Mouse (Mus musculus): ENCODE results near the gene Lhfpl2. TPM values are rescaled to one million over a fixed set of nuclear protein-coding genes. Genes with fewer than 3 reads are reported as not detected.

The Lhfpl2 gene
- polyA plus RNA-seq, 1 experiment from 2014 or later: 24.7 TPM

DNA sequence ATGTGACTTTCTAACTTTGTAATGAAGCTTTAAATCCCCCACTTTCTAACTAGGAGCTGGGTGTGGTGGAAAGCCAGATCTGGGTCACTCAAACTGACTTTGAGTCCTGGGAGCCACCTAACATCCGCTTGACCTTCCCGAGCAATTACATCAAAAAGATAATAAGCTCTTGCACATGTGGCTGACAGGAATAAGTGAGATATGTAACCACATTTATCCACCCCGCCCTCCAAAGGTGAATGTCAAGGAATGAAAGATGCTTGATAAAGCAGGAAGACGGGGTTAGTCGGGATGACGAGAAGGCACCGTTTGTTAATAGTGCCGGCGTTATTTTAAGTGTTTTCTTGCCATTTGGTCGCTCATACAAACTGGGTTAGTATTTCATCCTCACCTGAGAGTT lies 41.5 kb downstream of the Lhfpl2 start:
- ATAC-seq (replicated peaks; ENCODE audit: low FRiP score) (no peak), DNase-seq (ENCODE audit: low spot score) (no peak)
- no peaks in the 10 kb centered on the region for H3K4me1 ChIP-seq (replicated peaks; ENCODE audit: control insufficient read depth, insufficient read depth, low read length)
- H3K36me3 ChIP-seq (ENCODE audit: control insufficient read depth, insufficient read depth, low read length): no peaks in the 10 kb centered on the region
- H3K4me3 ChIP-seq (ENCODE audit: low read depth, low read length): no peak overlapping the region
- no peaks in the 10 kb centered on the region for H3K9me3 ChIP-seq (ENCODE audit: control insufficient read depth, low read length)
- no peak overlapping the region for H3K9ac ChIP-seq (ENCODE audit: low read length)
- no peak overlapping the region for H3K27ac ChIP-seq (ENCODE audit: low read depth, low read length)
- no peak overlapping the region for H3K4me2 ChIP-seq (ENCODE audit: low read depth, low read length, severe bottlenecking)
- no peaks in the 10 kb centered on the region for H3K27me3 ChIP-seq (ENCODE audit: control insufficient read depth, insufficient read depth, low read length)
- WGBS: 92% methylated on average over 10 of the region's 10 CpGs

DNA sequence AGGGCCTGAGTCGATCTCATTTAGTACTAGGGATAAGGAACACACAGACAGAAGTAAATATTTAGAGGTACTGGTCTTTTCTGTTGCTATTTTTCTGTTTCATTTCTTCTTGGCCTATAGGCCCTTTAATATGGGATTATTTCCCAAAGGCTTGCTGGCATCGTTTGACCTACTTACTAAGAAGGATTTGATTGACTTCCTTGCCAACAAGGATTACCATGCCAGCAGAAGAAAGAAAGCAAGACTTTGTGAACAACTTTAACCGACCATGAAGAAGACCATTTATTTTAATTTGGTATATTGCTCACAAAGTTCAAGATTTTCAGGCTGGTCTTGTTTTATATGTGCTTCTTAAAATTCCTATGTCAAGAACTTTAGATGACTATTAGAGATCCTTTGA lies 42.8 kb downstream of the Lhfpl2 start:
- ATAC-seq (replicated peaks; ENCODE audit: low FRiP score): no peak
- no peaks in the 10 kb centered on the region for H3K27me3 ChIP-seq (ENCODE audit: control insufficient read depth, insufficient read depth, low read length)
- DNase-seq (ENCODE audit: low spot score): no peak
- H3K9me3 ChIP-seq (ENCODE audit: control insufficient read depth, low read length): no peaks in the 10 kb centered on the region
- no peak overlapping the region for H3K9ac ChIP-seq (ENCODE audit: low read length)
- H3K27ac ChIP-seq (ENCODE audit: low read depth, low read length): no peak overlapping the region
- H3K4me3 ChIP-seq (ENCODE audit: low read depth, low read length): no peak overlapping the region
- H3K4me2 ChIP-seq (ENCODE audit: low read depth, low read length, severe bottlenecking): no peak overlapping the region
- H3K36me3 ChIP-seq (ENCODE audit: control insufficient read depth, insufficient read depth, low read length): no peaks in the 10 kb centered on the region
- H3K4me1 ChIP-seq (replicated peaks; ENCODE audit: control insufficient read depth, insufficient read depth, low read length): no peaks in the 10 kb centered on the region
- WGBS: 75% methylated on average over 3 of the region's 3 CpGs

DNA sequence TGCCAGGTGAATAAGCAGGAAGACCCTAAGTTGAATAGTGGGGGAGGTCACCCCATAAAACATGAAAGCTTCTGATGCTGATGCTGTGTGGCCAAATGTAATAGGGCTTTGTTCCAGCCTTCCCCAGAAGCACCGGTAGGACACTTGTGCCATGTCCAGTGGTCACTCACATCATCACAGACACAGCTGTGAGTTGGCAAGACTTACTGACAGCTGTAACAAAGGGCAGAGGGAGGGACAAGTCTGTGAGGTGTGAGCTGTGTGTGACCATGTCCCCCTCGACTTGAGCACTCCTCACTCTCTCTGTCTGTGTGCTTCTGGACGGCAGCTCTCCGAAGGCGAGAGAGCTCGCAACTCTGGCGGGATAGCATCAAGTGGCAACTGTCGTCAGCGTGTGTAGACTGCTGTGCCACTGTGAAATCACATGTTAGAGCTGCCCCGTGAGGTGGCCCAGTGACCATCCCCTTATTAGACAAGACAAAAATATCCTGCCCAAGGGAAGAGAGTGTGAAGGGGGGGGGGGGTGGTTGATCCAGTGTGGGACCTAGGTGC lies 43.5 kb downstream of the Lhfpl2 start:
- H3K27ac ChIP-seq (ENCODE audit: low read depth, low read length): no peak overlapping the region
- DNase-seq (ENCODE audit: low spot score) (no peak), ATAC-seq (replicated peaks; ENCODE audit: low FRiP score) (no peak)
- H3K36me3 ChIP-seq (ENCODE audit: control insufficient read depth, insufficient read depth, low read length): no peaks in the 10 kb centered on the region
- H3K27me3 ChIP-seq (ENCODE audit: control insufficient read depth, insufficient read depth, low read length): no peaks in the 10 kb centered on the region
- H3K9ac ChIP-seq (ENCODE audit: low read length): no peak overlapping the region
- H3K4me1 ChIP-seq (replicated peaks; ENCODE audit: control insufficient read depth, insufficient read depth, low read length): no peaks in the 10 kb centered on the region
- no peak overlapping the region for H3K4me3 ChIP-seq (ENCODE audit: low read depth, low read length)
- 85% methylated on average over 10 of the region's 10 CpGs for WGBS
- H3K9me3 ChIP-seq (ENCODE audit: control insufficient read depth, low read length): no peaks in the 10 kb centered on the region
- H3K4me2 ChIP-seq (ENCODE audit: low read depth, low read length, severe bottlenecking): no peak overlapping the region

DNA sequence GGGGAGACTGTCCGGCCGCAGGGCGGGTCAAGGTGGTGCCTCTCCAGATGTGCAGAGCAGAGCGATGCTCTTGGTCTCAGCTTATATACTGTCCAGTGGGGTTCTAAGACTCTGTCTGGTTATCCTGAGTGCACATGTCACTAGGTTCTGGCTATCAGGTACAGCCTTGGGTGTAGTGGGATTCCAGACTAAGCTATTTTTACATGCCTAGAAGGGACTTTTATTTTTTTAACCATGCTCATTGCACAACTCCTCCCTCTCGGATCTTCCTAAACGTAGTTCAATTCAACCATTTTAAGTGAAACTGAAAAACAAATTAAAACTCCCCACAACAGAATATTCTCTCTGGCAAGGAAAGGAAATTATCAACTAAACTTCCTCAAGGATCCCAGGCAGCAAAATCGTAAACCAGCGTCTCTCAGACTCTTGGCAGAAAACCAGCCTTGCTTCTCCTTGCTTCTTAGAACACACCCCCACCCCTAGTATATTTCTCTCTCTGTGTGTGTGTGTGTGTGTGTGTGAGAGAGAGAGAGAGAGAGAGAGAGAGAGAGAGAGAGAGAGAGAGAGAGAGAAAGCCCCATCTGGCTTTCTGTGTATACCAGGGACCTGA lies 47.4 kb downstream of the Lhfpl2 start:
- no peak overlapping the region for H3K27ac ChIP-seq (ENCODE audit: low read depth, low read length)
- no peaks in the 10 kb centered on the region for H3K27me3 ChIP-seq (ENCODE audit: control insufficient read depth, insufficient read depth, low read length)
- H3K4me3 ChIP-seq (ENCODE audit: low read depth, low read length): no peak overlapping the region
- WGBS: 89% methylated on average over 8 of the region's 8 CpGs
- H3K9me3 ChIP-seq (ENCODE audit: control insufficient read depth, low read length): no peaks in the 10 kb centered on the region
- H3K4me1 ChIP-seq (replicated peaks; ENCODE audit: control insufficient read depth, insufficient read depth, low read length): no peaks in the 10 kb centered on the region
- ATAC-seq (replicated peaks; ENCODE audit: low FRiP score) (no peak), DNase-seq (ENCODE audit: low spot score) (no peak)
- H3K4me2 ChIP-seq (ENCODE audit: low read depth, low read length, severe bottlenecking): no peak overlapping the region
- no peak overlapping the region for H3K9ac ChIP-seq (ENCODE audit: low read length)
- H3K36me3 ChIP-seq (ENCODE audit: control insufficient read depth, insufficient read depth, low read length): no peaks in the 10 kb centered on the region

DNA sequence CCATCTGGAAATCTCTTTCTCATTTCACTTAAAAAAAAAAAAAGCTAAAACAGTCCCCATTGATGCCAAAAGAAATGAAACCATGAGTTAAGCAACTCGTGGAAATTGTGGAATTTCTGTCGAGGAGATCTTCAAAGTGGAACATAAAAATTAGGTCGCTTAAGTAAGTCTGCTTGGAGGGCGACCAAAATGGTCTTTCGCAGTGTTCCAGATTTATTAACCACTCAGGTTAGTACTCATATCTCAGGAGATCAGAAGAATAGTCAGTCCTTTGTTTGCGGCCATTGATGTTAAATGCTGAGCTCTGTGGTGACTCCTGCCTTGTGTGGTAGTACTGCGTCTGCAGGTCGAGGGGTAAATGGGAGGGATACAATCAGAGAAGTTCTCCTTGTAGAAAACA lies 48.8 kb downstream of the Lhfpl2 start:
- no peak overlapping the region for H3K4me3 ChIP-seq (ENCODE audit: low read depth, low read length)
- WGBS: 89% methylated on average over 8 of the region's 8 CpGs
- DNase-seq (ENCODE audit: low spot score) (no peak), ATAC-seq (replicated peaks; ENCODE audit: low FRiP score) (no peak)
- H3K9ac ChIP-seq (ENCODE audit: low read length): no peak overlapping the region
- no peaks in the 10 kb centered on the region for H3K9me3 ChIP-seq (ENCODE audit: control insufficient read depth, low read length)
- H3K27ac ChIP-seq (ENCODE audit: low read depth, low read length): no peak overlapping the region
- no peak overlapping the region for H3K4me2 ChIP-seq (ENCODE audit: low read depth, low read length, severe bottlenecking)
- H3K36me3 ChIP-seq (ENCODE audit: control insufficient read depth, insufficient read depth, low read length): no peaks in the 10 kb centered on the region
- no peaks in the 10 kb centered on the region for H3K4me1 ChIP-seq (replicated peaks; ENCODE audit: control insufficient read depth, insufficient read depth, low read length)
- H3K27me3 ChIP-seq (ENCODE audit: control insufficient read depth, insufficient read depth, low read length): no peaks in the 10 kb centered on the region

DNA sequence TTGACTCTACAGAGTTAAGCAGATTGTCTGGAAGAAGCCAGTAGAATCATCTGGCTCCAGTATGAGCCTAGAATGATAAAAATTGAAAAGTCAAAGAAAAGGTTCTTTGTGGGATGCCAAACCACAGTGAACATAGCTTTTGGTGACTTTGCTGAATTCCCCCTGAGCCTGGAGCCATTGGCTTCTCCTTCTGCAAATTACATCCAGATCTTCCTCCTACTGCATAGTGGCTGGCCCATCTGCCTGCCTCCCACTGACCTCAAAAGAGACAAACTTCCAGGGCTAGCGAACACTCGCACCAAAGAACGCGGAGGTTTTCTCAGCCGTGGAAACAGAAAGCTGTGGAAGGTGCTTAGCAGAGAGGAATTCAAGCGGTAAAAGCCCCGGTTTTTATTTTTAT lies 49.4 kb downstream of the Lhfpl2 start:
- ATAC-seq (replicated peaks; ENCODE audit: low FRiP score): no peak
- no peak overlapping the region for H3K9ac ChIP-seq (ENCODE audit: low read length)
- H3K27ac ChIP-seq (ENCODE audit: low read depth, low read length): no peak overlapping the region
- no peaks in the 10 kb centered on the region for H3K9me3 ChIP-seq (ENCODE audit: control insufficient read depth, low read length)
- 93% methylated on average over 7 of the region's 7 CpGs for WGBS
- no peaks in the 10 kb centered on the region for H3K4me1 ChIP-seq (replicated peaks; ENCODE audit: control insufficient read depth, insufficient read depth, low read length)
- H3K27me3 ChIP-seq (ENCODE audit: control insufficient read depth, insufficient read depth, low read length): no peaks in the 10 kb centered on the region
- H3K4me2 ChIP-seq (ENCODE audit: low read depth, low read length, severe bottlenecking): no peak overlapping the region
- no peak overlapping the region for H3K4me3 ChIP-seq (ENCODE audit: low read depth, low read length)
- no peaks in the 10 kb centered on the region for H3K36me3 ChIP-seq (ENCODE audit: control insufficient read depth, insufficient read depth, low read length)
- DNase-seq (ENCODE audit: low spot score): no peak

DNA sequence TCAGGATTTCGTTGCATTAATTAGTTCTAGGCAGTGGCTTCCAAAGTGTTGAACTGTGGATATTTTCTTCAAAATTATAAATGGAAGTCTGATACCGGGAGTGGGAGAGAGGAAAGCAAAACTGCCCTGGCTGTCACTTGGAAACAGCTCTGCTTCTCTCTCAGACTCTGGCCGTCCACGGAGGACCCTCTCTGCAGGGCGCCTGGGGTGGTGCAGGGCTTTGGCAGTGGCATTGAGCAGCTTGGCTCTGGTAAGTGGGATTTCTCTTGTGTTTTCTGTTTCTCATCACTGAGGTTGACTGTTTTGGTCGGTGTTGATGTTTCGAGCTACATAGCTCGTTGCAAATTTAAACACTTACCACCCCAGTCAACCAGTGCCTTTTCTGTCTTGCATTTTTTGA lies 53.0 kb downstream of the Lhfpl2 start:
- no peak overlapping the region for H3K4me2 ChIP-seq (ENCODE audit: low read depth, low read length, severe bottlenecking)

DNA sequence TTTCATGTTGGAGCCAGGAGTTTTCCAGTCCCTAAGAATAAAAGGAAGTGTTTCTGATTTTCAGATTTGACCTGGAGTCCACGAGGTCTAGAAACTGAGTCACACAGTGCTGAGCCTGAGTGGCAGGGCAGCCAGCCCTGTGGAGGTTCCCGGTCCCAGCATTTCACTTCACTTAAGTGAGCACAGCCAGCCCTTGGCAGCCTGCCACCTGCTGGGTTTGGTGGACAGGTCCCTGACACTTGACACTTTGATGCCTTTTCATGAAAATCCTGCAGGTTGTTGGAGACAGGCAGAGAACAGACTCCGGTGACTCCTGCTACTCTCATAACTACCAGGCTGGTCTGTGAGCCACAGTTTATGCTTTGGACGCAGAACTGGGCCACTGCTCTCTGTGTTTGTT lies 57.9 kb downstream of the Lhfpl2 start:
- Histone ChIP-seq H3K9me3 (ENCODE audit: control insufficient read depth, low read length) (no peaks in the 10 kb centered on the region), H3K4me3 (ENCODE audit: low read depth, low read length) (no peak overlapping the region), H3K9ac (ENCODE audit: low read length) (no peak overlapping the region), H3K27ac (ENCODE audit: low read depth, low read length) (no peak overlapping the region), H3K36me3 (ENCODE audit: control insufficient read depth, insufficient read depth, low read length) (no peaks in the 10 kb centered on the region), H3K4me2 (ENCODE audit: low read depth, low read length, severe bottlenecking) (no peak overlapping the region), H3K4me1 (replicated peaks; ENCODE audit: control insufficient read depth, insufficient read depth, low read length) (no peaks in the 10 kb centered on the region), H3K27me3 (ENCODE audit: control insufficient read depth, insufficient read depth, low read length) (no peaks in the 10 kb centered on the region)
- 65% methylated on average over 4 of the region's 4 CpGs for WGBS
- DNase-seq (ENCODE audit: low spot score): no peak
- ATAC-seq (replicated peaks; ENCODE audit: low FRiP score): no peak

More for the DNA sequence above, 53.0 kb downstream of the Lhfpl2 start:
- no peaks in the 10 kb centered on the region for H3K4me1 ChIP-seq (replicated peaks; ENCODE audit: control insufficient read depth, insufficient read depth, low read length)
- no peaks in the 10 kb centered on the region for H3K36me3 ChIP-seq (ENCODE audit: control insufficient read depth, insufficient read depth, low read length)
- no peaks in the 10 kb centered on the region for H3K27me3 ChIP-seq (ENCODE audit: control insufficient read depth, insufficient read depth, low read length)
- DNase-seq (ENCODE audit: low spot score): no peak
- H3K9ac ChIP-seq (ENCODE audit: low read length): no peak overlapping the region
- H3K4me3 ChIP-seq (ENCODE audit: low read depth, low read length): no peak overlapping the region
- no peaks in the 10 kb centered on the region for H3K9me3 ChIP-seq (ENCODE audit: control insufficient read depth, low read length)
- 87% methylated on average over 8 of the region's 8 CpGs for WGBS
- ATAC-seq (replicated peaks; ENCODE audit: low FRiP score): no peak
- H3K27ac ChIP-seq (ENCODE audit: low read depth, low read length): no peak overlapping the region

DNA sequence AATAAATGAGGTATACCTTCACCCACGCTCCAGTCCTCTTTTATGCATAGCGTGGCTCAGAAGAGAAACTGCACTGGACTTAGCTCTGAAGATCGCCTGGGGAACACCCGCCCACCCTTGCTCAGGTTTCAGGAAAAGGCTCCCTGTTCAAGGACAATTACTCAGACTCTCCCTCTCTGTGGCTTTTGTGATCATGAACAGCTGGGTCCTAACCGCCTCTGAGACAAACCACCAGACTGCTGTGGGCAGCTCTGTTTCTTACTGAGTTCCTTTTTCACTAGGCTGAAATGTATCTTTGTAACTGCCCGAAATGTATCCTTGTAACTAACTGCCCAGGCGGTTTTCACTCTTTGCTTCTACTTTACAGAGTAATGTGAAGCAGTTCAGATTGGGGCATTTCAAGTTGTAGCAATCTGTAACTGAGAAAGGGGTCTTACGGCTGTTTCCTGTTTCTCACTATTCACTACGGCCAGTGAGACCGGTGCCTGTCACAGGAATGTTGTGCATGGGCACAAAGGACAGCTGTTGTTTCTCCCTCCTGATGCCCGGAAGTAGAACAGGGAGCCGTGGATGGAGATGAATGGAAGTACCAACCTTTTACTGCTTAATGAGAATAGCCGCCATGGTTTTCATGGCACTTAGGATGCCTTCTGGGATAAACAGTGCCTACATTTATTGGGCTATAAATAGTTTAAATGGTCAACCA lies 59.3 kb downstream of the Lhfpl2 start:
- no peaks in the 10 kb centered on the region for H3K9me3 ChIP-seq (ENCODE audit: control insufficient read depth, low read length)
- ATAC-seq (replicated peaks; ENCODE audit: low FRiP score) (no peak), DNase-seq (ENCODE audit: low spot score) (no peak)
- no peaks in the 10 kb centered on the region for H3K36me3 ChIP-seq (ENCODE audit: control insufficient read depth, insufficient read depth, low read length)
- no peaks in the 10 kb centered on the region for H3K4me1 ChIP-seq (replicated peaks; ENCODE audit: control insufficient read depth, insufficient read depth, low read length)
- H3K4me3 ChIP-seq (ENCODE audit: low read depth, low read length): no peak overlapping the region
- H3K27ac ChIP-seq (ENCODE audit: low read depth, low read length): 0 out of 2 replicates have a peak overlapping the region, but pooled peaks have one; percentile 12
- no peak overlapping the region for H3K4me2 ChIP-seq (ENCODE audit: low read depth, low read length, severe bottlenecking)
- H3K9ac ChIP-seq (ENCODE audit: low read length): no peak overlapping the region
- no peaks in the 10 kb centered on the region for H3K27me3 ChIP-seq (ENCODE audit: control insufficient read depth, insufficient read depth, low read length)
- WGBS: 72% methylated on average over 13 of the region's 13 CpGs

Data from forebrain, embryonic 11.5 days (tissue).